Mouse (Mus musculus) heart, embryonic 14.5 days (tissue): Measurements from ENCODE around the gene Sf3a1. TPM values are rescaled to one million over a fixed set of nuclear protein-coding genes. Genes with fewer than 3 reads are reported as not detected.

Experiments
- ATAC-seq: fragments of 200-750 bp; cut with Nextera tagmentation; 2 replicates; pipeline ENCODE4 v1.8.0; 2017; ENCODE audit warnings: low read depth, moderate TSS enrichment; ENCODE audit not compliant: insufficient number of reproducible peaks, insufficient read depth, low FRiP score
- H3K27ac ChIP-seq, 2 experiments: fragments of 200-500 bp in 1 of 2; fragments of 300-500 bp in 1 of 2; sonication (generic) in 1 of 2; replicated peaks in 1 of 2; 2 replicates each; pipeline ENCODE4 v1.5.1; 2012 to 2014; ENCODE audit warnings: low read depth in 2 of 2, low read length in 2 of 2, control low read depth in 1 of 2, mild to moderate bottlenecking in 1 of 2, mixed read lengths in 1 of 2; ENCODE audit not compliant: control insufficient read depth in 1 of 2, insufficient read depth in 1 of 2
- H3K27me3 ChIP-seq: fragments of 300-500 bp; sonication (generic); 2 replicates; pipeline ENCODE4 v1.6.1; 2014; ENCODE audit warnings: mild to moderate bottlenecking, low read length, control low read depth; ENCODE audit not compliant: control insufficient read depth, insufficient read depth
- H3K36me3 ChIP-seq: fragments of 300-500 bp; sonication (generic); 2 replicates; pipeline ENCODE4 v1.6.1; 2014; ENCODE audit warnings: mild to moderate bottlenecking, control low read depth, low read length, mixed read lengths; ENCODE audit not compliant: control insufficient read depth, insufficient read depth
- H3K4me1 ChIP-seq, 2 experiments: fragments of 200-500 bp in 1 of 2; fragments of 300-500 bp in 1 of 2; sonication (generic) in 1 of 2; 2 replicates each; pipeline ENCODE4 v1.6.1; 2012 to 2014; ENCODE audit warnings: low read length in 2 of 2, control low read depth in 1 of 2, mixed read lengths in 1 of 2; ENCODE audit not compliant: control insufficient read depth in 2 of 2, insufficient read depth in 2 of 2
- H3K4me2 ChIP-seq: fragments of 300-500 bp; sonication (generic); 2 replicates; pipeline ENCODE4 v1.6.1; 2014; ENCODE audit warnings: mild to moderate bottlenecking, low read length
- H3K4me3 ChIP-seq, 2 experiments: fragments of 200-500 bp in 1 of 2; fragments of 300-500 bp in 1 of 2; sonication (generic) in 1 of 2; 2 replicates each; pipeline ENCODE4 v1.5.1; 2012 to 2014; ENCODE audit warnings: low read length in 2 of 2, mild to moderate bottlenecking in 2 of 2, control low read depth in 1 of 2, low read depth in 1 of 2, moderate library complexity in 1 of 2; ENCODE audit not compliant: control insufficient read depth in 1 of 2, insufficient read depth in 1 of 2
- H3K9ac ChIP-seq: fragments of 300-500 bp; sonication (generic); 2 replicates; pipeline ENCODE4 v1.6.1; 2014; ENCODE audit warnings: mild to moderate bottlenecking, low read length
- H3K9me3 ChIP-seq: fragments of 300-500 bp; sonication (generic); 2 replicates; pipeline ENCODE4 v1.6.1; 2016; ENCODE audit warnings: low read length, control low read depth; ENCODE audit not compliant: control insufficient read depth
- WGBS: fragments of 180-500 bp; shearing (Covaris S2); extraction: QIAGEN DNeasy Blood & Tissue Kit; methylation state at CpG from one replicate; pipeline ENCODE4 v1.1.7; 2014; 5-methylcytosine and 5-hydroxymethylcytosine counted together
- polyA plus RNA-seq: library from polyadenylated mRNA; unstranded; fragments of >200 nt; fragmentation: Nextera tagmentation; extraction: Ambion mirVana; gene quantifications from 2 replicates; pipeline ENCODE4 v1.2.1, GENCODE M21; 2014

Gene Sf3a1
- polyA plus RNA-seq, 1 experiment from 2014 or later = 31.6 TPM

GRCm38 (mm10) chr11:4186486-4187317 is 26.6 kb downstream of the Sf3a1 start, which contains the start of gene Tbc1d10a:
Gene Tbc1d10a, plus strand, starts transcription at chr11:4186789.
- H3K27ac ChIP-seq = no peak within 1 kb of the TSS; a peak in 1 of 4 replicates

DNA sequence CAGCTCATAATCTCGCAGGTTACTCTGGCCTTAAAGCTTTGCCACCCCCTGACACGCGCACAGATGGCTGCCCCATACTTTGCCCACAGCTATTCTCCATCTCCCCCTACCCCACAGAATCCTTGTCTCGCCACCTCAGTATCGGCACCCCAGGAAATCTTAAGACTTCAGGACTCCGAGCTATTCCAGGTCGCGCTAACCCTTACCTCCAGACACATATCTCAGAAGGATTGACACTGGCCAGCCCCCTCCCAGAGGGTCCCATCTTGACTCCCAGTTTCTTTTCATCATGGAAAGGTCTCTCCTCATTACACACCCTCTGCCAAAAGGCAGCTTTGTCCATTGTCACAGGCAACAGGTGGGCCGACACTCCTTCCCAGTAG is 27.2 kb downstream of the Sf3a1 start:
- H3K9me3 ChIP-seq = no peaks in the 10 kb centered on the region
- H3K9ac ChIP-seq = peak overlapping the region; percentile 92
- H3K4me2 ChIP-seq = peak overlapping the region; percentile 91
- H3K4me3 ChIP-seq = peak overlapping the region; percentile 70 to 79
- H3K27ac ChIP-seq = no peak overlapping the region
- ATAC-seq = 0 out of 2 replicates have a peak, but pooled peaks have one; percentile 5
- H3K4me1 ChIP-seq = peaks cover 7 to 14% of the 10 kb centered on the region in 2 experiments; a peak in 2 of 4 replicates
- 10% methylated on average over 9 of the region's 9 CpGs for WGBS
- no peaks in the 10 kb centered on the region for H3K27me3 ChIP-seq
- peaks cover 12% of the 10 kb centered on the region for H3K36me3 ChIP-seq

More at GRCm38 (mm10) chr11:4186486-4187317, 26.6 kb downstream of the Sf3a1 start, which contains the start of gene Tbc1d10a:
- Histone ChIP-seq H3K4me2 (peak within 1 kb of the TSS; percentile 91), H3K4me3 (peak within 1 kb of the TSS; percentile 79 to 88), H3K9ac (peak within 1 kb of the TSS; percentile 92), H3K4me1 (peaks cover 7 to 14% of the 10 kb centered on the region in 2 experiments; a peak in 2 of 4 replicates), H3K9me3 (no peaks in the 10 kb centered on the region), H3K36me3 (peaks cover 18% of the 10 kb centered on the region), H3K27me3 (no peaks in the 10 kb centered on the region)
- ATAC-seq = peak; percentile 99
- under 1% methylated on average over 71 of the region's 71 CpGs for WGBS

DNA sequence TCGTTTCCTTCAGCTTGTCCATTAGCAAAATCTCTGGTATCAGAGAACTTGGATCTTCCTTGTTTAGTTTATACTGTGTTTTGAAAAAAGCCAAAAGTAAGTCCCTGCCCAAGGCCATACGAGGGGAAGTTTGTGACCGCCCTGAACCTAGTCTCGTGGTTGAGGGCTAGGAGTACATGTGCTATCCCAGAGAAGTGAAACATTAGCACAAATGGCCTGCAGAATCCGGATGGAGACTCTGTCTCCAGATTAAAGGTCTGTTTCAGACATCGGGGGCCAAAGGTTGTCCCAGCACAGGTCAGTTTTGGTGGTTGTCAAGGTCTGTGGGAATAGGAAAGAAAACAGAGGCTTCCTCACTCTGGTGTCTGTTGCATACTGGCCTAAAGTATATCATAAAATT is 29.0 kb downstream of the Sf3a1 start:
- Histone ChIP-seq H3K4me1 (peaks cover 7 to 14% of the 10 kb centered on the region in 2 experiments; a peak in 2 of 4 replicates), H3K9ac (no peak overlapping the region), H3K4me2 (no peak overlapping the region), H3K27me3 (no peaks in the 10 kb centered on the region), H3K9me3 (no peaks in the 10 kb centered on the region), H3K4me3 (no peak overlapping the region), H3K27ac (no peak overlapping the region), H3K36me3 (no peaks in the 10 kb centered on the region)
- WGBS = 80% methylated on average over 6 of the region's 6 CpGs
- no peak for ATAC-seq

DNA sequence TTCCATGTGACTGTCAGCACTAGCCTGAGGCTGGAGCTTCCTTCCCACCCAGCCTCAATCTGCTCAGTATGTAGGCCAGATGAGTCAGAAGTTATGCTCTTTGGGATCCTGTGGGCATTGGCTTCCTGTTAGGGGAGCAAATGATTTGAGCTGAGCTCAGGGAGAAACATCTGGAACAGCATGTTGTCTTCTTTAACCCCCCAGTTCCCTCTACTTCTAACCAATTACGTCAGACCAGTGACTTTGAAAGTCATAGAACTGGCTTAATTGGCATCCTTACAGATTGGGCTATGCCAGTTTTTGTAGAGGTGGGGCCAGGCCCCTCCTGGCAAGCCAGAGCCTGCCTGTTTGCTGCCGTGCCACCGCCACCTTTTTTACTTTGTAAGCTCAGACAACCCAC is 30.5 kb downstream of the Sf3a1 start:
- no peak for ATAC-seq
- Histone ChIP-seq H3K27me3 (no peaks in the 10 kb centered on the region), H3K9ac (no peak overlapping the region), H3K9me3 (no peaks in the 10 kb centered on the region), H3K4me2 (no peak overlapping the region), H3K36me3 (no peaks in the 10 kb centered on the region), H3K4me3 (no peak overlapping the region), H3K4me1 (peaks cover 7 to 14% of the 10 kb centered on the region in 2 experiments; a peak in 2 of 4 replicates), H3K27ac (no peak overlapping the region)
- 86% methylated on average over 3 of the region's 3 CpGs for WGBS

DNA sequence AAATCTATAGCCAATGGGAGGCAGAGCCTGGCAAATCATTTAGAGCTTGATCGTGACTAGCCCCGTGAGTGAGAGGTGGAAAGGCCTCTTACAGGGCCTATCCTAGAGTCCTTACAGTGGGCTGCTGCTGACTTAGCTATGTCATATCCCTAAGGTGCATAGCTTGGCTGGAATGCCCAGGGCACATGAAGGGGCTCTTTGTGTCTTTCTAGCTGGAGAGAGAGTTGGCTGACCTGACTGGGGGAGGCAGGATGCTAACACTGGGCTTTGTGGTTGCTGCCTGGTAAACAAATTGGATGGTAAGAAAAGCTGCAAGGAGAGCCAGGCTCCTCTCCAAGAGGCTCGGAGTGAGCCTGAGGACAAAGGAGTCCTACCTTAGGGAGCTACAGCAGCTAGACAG is 32.6 kb downstream of the Sf3a1 start:
- no peak overlapping the region for H3K4me3 ChIP-seq
- H3K27me3 ChIP-seq = no peaks in the 10 kb centered on the region
- H3K4me2 ChIP-seq = no peak overlapping the region
- no peaks in the 10 kb centered on the region for H3K36me3 ChIP-seq
- WGBS = 84% methylated on average over 3 of the region's 3 CpGs
- H3K27ac ChIP-seq = no peak overlapping the region
- no peaks in the 10 kb centered on the region for H3K9me3 ChIP-seq
- no peak overlapping the region for H3K9ac ChIP-seq
- no peak for ATAC-seq
- peaks cover under 1 to 7% of the 10 kb centered on the region in 2 experiments; a peak in 2 of 4 replicates for H3K4me1 ChIP-seq

GRCm38 (mm10) chr11:4193420-4193819 is 33.3 kb downstream of the Sf3a1 start:
- no peak overlapping the region for H3K9ac ChIP-seq
- no peak overlapping the region for H3K4me2 ChIP-seq
- ATAC-seq = no peak
- peaks cover 0 to under 1% of the 10 kb centered on the region in 2 experiments; a peak in 2 of 4 replicates for H3K4me1 ChIP-seq
- no peak overlapping the region for H3K4me3 ChIP-seq
- H3K9me3 ChIP-seq = no peaks in the 10 kb centered on the region
- no peaks in the 10 kb centered on the region for H3K27me3 ChIP-seq
- H3K27ac ChIP-seq = no peak overlapping the region
- H3K36me3 ChIP-seq = no peaks in the 10 kb centered on the region

GRCm38 (mm10) chr11:4195597-4196031 is 35.5 kb downstream of the Sf3a1 start:
- H3K9me3 ChIP-seq = no peaks in the 10 kb centered on the region
- H3K4me2 ChIP-seq = no peak overlapping the region
- no peaks in the 10 kb centered on the region for H3K4me1 ChIP-seq
- WGBS = 86% methylated on average over 3 of the region's 3 CpGs
- H3K36me3 ChIP-seq = no peaks in the 10 kb centered on the region
- no peak overlapping the region for H3K27ac ChIP-seq
- no peak overlapping the region for H3K4me3 ChIP-seq
- H3K9ac ChIP-seq = no peak overlapping the region
- no peaks in the 10 kb centered on the region for H3K27me3 ChIP-seq
- no peak for ATAC-seq
